Mouse (Mus musculus) thymus, adult 2 months (tissue): ENCODE results near the gene Prmt9.

ENCODE experiments used
- CTCF ChIP-seq: fragments of 200-500 bp; IDR thresholded peaks from 2 replicates; pipeline ENCODE4 v1.5.1; 2012; ENCODE audit warnings: mild to moderate bottlenecking, control low read depth, low read length, moderate library complexity, borderline replicate concordance; ENCODE audit not compliant: control insufficient read depth, poor library complexity, insufficient read depth; ENCODE audit errors: extremely low read depth
- POLR2A ChIP-seq: fragments of 200-500 bp; IDR thresholded peaks from 2 replicates; pipeline ENCODE4 v1.6.1; 2012; ENCODE audit warnings: mild to moderate bottlenecking, low read length, control low read depth, moderate library complexity; ENCODE audit not compliant: control insufficient read depth, poor library complexity, insufficient read depth; ENCODE audit errors: extremely low read depth

DNA sequence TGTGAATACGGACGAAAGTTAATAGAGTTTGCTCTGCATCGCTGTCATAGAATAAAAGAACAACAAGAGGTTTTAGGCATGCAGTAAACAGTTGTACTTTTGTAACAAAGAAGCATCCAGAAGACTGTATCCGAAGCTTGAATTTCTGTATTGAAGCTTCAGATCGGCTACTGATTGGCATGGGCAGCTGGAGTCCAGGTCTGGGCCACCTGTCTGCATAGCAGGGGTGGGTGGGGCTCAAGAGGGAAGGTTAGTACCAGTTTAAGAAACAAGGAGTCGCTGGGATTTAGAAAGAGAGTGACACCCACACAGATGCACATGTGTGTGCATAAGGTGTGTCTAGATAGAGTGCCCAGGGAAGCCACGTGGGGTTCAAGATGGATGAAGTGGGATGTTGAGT, 28.5 kb downstream of the Prmt9 start:
- TF ChIP-seq CTCF (no peak), POLR2A (no peak)
